Mouse (Mus musculus) ovary, postnatal 36 days (tissue): ENCODE measurements around the gene Snupn.
A peak's percentile ranks its signal among the peaks of the same experiment; 100 is the strongest.
"Not testable (repeated sequence)": the region's sequence is repeated elsewhere in the genome, so short reads cannot be mapped to it uniquely, and the experiment has no call there.

ENCODE experiments used
- DNase-seq: peaks from one replicate; pipeline ENCODE4 v3.0.0; 2022; ENCODE audit warnings: low spot score, mixed read lengths

The Snupn gene

GRCm38 (mm10) chr9:56930556-56930955 is 20.1 kb upstream of the Snupn start:
- DNase-seq, result no peak

- no peak for DNase-seq
Observed at GRCm38 (mm10) chr9:56936861-56937222, 13.8 kb upstream of the Snupn start.

GRCm38 (mm10) chr9:56937223-56938160 is 13.2 kb upstream of the Snupn start, which contains the start of gene Imp3:
Gene Imp3 (plus strand): TSS chr9:56937475.
- peak; percentile 82 for DNase-seq

- no peak for DNase-seq
Observed at GRCm38 (mm10) chr9:56938374-56938773, 12.3 kb upstream of the Snupn start.

GRCm38 (mm10) chr9:56947481-56947880 is 3.2 kb upstream of the Snupn start:
- not testable (repeated sequence) for DNase-seq

GRCm38 (mm10) chr9:56948699-56949098 is 2.0 kb upstream of the Snupn start:
- DNase-seq, result not testable (repeated sequence)

GRCm38 (mm10) chr9:56949767-56950166 is 911 bp upstream of the Snupn start:
- DNase-seq, result no peak

GRCm38 (mm10) chr9:56953562-56953961 is 2.9 kb downstream of the Snupn start:
- no peak for DNase-seq

- DNase-seq, result no peak
Observed at GRCm38 (mm10) chr9:56956966-56957675, 6.4 kb downstream of the Snupn start.

- DNase-seq, result no peak
Observed at GRCm38 (mm10) chr9:56958689-56959088, 8.0 kb downstream of the Snupn start.

GRCm38 (mm10) chr9:56961591-56961990 is 10.9 kb downstream of the Snupn start:
- no peak for DNase-seq

- no peak for DNase-seq
Observed at GRCm38 (mm10) chr9:56970158-56970557, 19.5 kb downstream of the Snupn start.

GRCm38 (mm10) chr9:56973960-56974524 is 23.4 kb downstream of the Snupn start:
- DNase-seq, result no peak

GRCm38 (mm10) chr9:56975199-56975598 is 24.5 kb downstream of the Snupn start:
- no peak for DNase-seq

GRCm38 (mm10) chr9:56980186-56980585 is 29.5 kb downstream of the Snupn start:
- DNase-seq, result no peak

GRCm38 (mm10) chr9:56981502-56981901 is 30.8 kb downstream of the Snupn start:
- no peak for DNase-seq

- peak; percentile 90 for DNase-seq
Observed at GRCm38 (mm10) chr9:56994286-56995197, 43.9 kb downstream of the Snupn start, which contains the start of gene Ptpn9. Gene Ptpn9 (plus strand): TSS chr9:56994923.

GRCm38 (mm10) chr9:56995198-56996027 is 44.7 kb downstream of the Snupn start:
- peak; percentile 68 for DNase-seq

GRCm38 (mm10) chr9:56996028-56996346 is 45.3 kb downstream of the Snupn start:
- peak; percentile 7 for DNase-seq

- DNase-seq, result peak; percentile 6
Observed at GRCm38 (mm10) chr9:56997206-56997605, 46.5 kb downstream of the Snupn start.

- no peak for DNase-seq
Observed at GRCm38 (mm10) chr9:57003011-57003410, 52.3 kb downstream of the Snupn start.
